Mouse (Mus musculus) embryonic facial prominence, embryonic 11.5 days (tissue): ENCODE data around the gene Cobll1. TPM values are rescaled to one million over a fixed set of nuclear protein-coding genes. Genes with fewer than 3 reads are reported as not detected.

Experiments
- ATAC-seq: fragments of 200-750 bp; cut with Nextera tagmentation; replicated peaks from 2 replicates; pipeline ENCODE4 v1.8.0; 2017; ENCODE audit warnings: low read depth; ENCODE audit not compliant: insufficient number of reproducible peaks, low FRiP score, low TSS enrichment
- DNase-seq: peaks from one replicate; pipeline ENCODE4 v3.0.0-alpha.2; 2015; ENCODE audit warnings: low spot score
- H3K27ac ChIP-seq: fragments of 300-500 bp; sonication (generic); replicated peaks from 2 replicates; pipeline ENCODE4 v1.5.1; 2014; ENCODE audit warnings: mild to moderate bottlenecking, low read depth, low read length, control low read depth
- H3K27me3 ChIP-seq: fragments of 300-500 bp; sonication (generic); 2 replicates; pipeline ENCODE4 v1.6.1; 2014; ENCODE audit warnings: mild to moderate bottlenecking, low read length, moderate library complexity, mixed read lengths; ENCODE audit not compliant: control insufficient read depth, insufficient read depth
- H3K36me3 ChIP-seq: fragments of 300-500 bp; sonication (generic); replicated peaks from 2 replicates; pipeline ENCODE4 v1.6.1; 2014; ENCODE audit warnings: low read depth, mild to moderate bottlenecking, low read length, moderate library complexity, mixed read lengths; ENCODE audit not compliant: control insufficient read depth, insufficient read depth
- H3K4me1 ChIP-seq: fragments of 300-500 bp; sonication (generic); 2 replicates; pipeline ENCODE4 v1.6.1; 2014; ENCODE audit warnings: low read length, mixed read lengths; ENCODE audit not compliant: control insufficient read depth, insufficient read depth
- H3K4me2 ChIP-seq: fragments of 300-500 bp; sonication (generic); 2 replicates; pipeline ENCODE4 v1.6.1; 2014; ENCODE audit warnings: low read depth, mild to moderate bottlenecking, control low read depth, low read length, moderate library complexity
- H3K4me3 ChIP-seq: fragments of 300-500 bp; sonication (generic); 2 replicates; pipeline ENCODE4 v1.5.1; 2014; ENCODE audit warnings: low read depth, low read length, control low read depth
- H3K9ac ChIP-seq: fragments of 300-500 bp; sonication (generic); replicated peaks from 2 replicates; pipeline ENCODE4 v1.6.1; 2014; ENCODE audit warnings: mild to moderate bottlenecking, control low read depth, low read length
- H3K9me3 ChIP-seq: fragments of 300-500 bp; sonication (generic); replicated peaks from 2 replicates; pipeline ENCODE4 v1.6.1; 2016; ENCODE audit warnings: mild to moderate bottlenecking, low read length, inconsistent platforms, mixed read lengths; ENCODE audit not compliant: control insufficient read depth
- WGBS: fragments of 180-500 bp; shearing (Covaris S2); extraction: QIAGEN DNeasy Blood & Tissue Kit; methylation state at CpG from one replicate; pipeline ENCODE4 v1.1.7; 2014; 5-methylcytosine and 5-hydroxymethylcytosine counted together
- polyA plus RNA-seq: library from polyadenylated mRNA; unstranded; fragments of >200 nt; fragmentation: Nextera tagmentation; extraction: Ambion mirVana; gene quantifications from 2 replicates; pipeline ENCODE4 v1.2.1, GENCODE M21; 2014

Gene Cobll1
- polyA plus RNA-seq, 1 experiment from 2014 or later: 2.2 TPM

DNA sequence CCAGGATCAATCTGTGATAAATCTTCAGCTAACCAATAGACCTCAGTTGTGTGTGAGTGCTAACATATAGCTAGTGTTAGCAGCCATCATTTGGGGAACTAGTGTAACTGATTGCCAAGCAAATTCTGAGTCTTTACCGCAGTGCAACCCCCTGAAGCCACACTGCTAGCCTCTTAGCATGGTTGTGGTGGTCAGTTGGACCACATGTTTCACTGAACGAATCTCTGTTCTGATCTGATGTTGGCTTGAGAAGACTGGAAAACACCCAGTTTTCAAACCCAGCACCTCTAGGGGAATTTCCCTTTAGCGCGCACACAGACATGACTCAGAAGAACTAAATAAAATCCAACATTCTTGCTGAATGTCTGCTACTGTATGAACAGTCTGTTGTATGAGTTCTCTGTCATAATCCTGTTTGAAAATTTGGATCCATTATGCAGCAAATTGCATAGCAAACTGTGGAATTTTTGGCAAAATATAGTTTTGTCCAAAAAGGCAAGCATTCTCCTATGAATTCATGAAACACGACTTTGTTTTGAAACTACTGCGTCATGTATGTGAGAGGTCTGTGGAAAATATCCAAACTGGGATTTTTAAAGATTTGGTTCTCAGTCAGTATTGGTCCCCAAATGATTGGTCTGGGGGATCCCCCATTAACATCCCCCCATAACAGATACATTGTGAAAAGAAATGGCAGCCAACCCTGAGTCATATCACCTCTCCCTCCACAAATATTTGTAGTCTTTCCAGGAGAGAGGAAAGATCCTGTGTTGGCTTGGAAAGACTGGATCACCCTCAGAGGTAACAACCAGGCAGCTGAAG, 186.8 kb downstream of the Cobll1 start:
- Histone ChIP-seq H3K4me2 (no peak overlapping the region), H3K4me1 (no peaks in the 10 kb centered on the region), H3K4me3 (no peak overlapping the region), H3K36me3 (no peaks in the 10 kb centered on the region), H3K9me3 (no peaks in the 10 kb centered on the region), H3K27me3 (no peaks in the 10 kb centered on the region), H3K9ac (no peak overlapping the region), H3K27ac (no peak overlapping the region)
- ATAC-seq (no peak), DNase-seq (no peak)
- 93% methylated on average over 6 of the region's 6 CpGs for WGBS

GRCm38 (mm10) chr2:65050776-65051175, 188.4 kb downstream of the Cobll1 start:
- Histone ChIP-seq H3K4me3 (no peak overlapping the region), H3K27ac (no peak overlapping the region), H3K9ac (no peak overlapping the region), H3K4me2 (no peak overlapping the region), H3K36me3 (no peaks in the 10 kb centered on the region), H3K4me1 (no peaks in the 10 kb centered on the region), H3K27me3 (no peaks in the 10 kb centered on the region), H3K9me3 (no peaks in the 10 kb centered on the region)
- WGBS: 92% methylated on average over 3 of the region's 3 CpGs
- no peak for ATAC-seq
- no peak for DNase-seq

DNA sequence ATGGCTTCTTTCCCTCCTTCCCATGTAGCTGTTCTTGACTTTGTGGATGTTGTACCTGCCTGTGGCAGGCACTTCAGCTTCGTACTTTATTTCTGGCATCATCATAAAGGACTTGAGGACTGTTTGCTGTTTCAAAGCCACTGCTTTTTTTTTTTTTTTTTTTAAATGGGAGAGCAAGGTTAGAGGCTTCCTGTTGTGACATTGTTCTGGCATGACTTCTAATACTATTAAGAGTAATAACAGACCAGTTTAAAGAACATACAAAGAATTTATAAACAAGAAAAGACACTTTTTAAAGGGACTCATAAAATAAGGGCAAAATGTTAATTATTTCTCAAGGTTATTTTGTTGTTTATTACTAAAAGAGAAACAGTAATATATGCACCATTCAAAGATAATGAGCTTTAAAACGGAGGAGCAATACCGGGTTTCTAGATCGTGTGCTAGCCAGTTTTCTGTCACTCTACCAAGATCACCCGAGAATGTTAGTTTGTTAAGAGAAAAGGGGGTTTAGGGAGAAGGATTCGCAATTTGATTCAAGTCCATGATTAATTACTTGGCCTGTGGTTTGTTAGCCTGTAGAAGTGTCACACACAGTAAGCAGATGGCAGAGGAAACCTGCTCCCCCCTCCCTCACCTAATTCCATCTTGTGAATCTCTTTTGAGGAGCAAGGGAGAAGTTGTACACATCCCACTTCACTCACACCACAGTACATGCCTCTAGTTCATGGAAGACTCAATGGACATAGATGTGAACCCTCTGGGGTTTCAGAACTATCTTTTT, 190.8 kb downstream of the Cobll1 start:
- DNase-seq (no peak), ATAC-seq (no peak)
- Histone ChIP-seq H3K4me3 (no peak overlapping the region), H3K27me3 (no peaks in the 10 kb centered on the region), H3K4me2 (no peak overlapping the region), H3K9ac (no peak overlapping the region), H3K27ac (no peak overlapping the region), H3K9me3 (no peaks in the 10 kb centered on the region), H3K4me1 (no peaks in the 10 kb centered on the region), H3K36me3 (no peaks in the 10 kb centered on the region)
- 79% methylated on average over 6 of the region's 6 CpGs for WGBS

Other genes starting within 250 kb of the Cobll1 start
- gene Grb14, start 214.4 kb downstream of the Cobll1 start, polyA plus RNA-seq: 9.5 and 10.7 TPM in 2 replicates
- 0.67 TPM in 1 of 2 replicates, not detected in the other for gene Slc38a11, start 124.6 kb upstream of the Cobll1 start, polyA plus RNA-seq